Mouse (Mus musculus) G1E (cell line): ENCODE data around the gene Lipe.

Experiments used
- CTCF ChIP-seq: IDR thresholded peaks from 2 replicates; pipeline ENCODE4 v1.5.1; 2012; ENCODE audit warnings: low read depth, low read length, inconsistent platforms, mixed read lengths
- GATA1 ChIP-seq: IDR thresholded peaks from 2 replicates; pipeline ENCODE4 v1.6.1; 2012; ENCODE audit warnings: borderline replicate concordance, low read length, inconsistent platforms, mixed read lengths
- POLR2AphosphoS5 ChIP-seq: IDR thresholded peaks from 2 replicates; pipeline ENCODE4 v1.6.1; 2012; ENCODE audit warnings: low read depth, low read length, inconsistent platforms; ENCODE audit not compliant: insufficient replicate concordance
- TAL1 ChIP-seq: conservative IDR thresholded peaks from 2 replicates; pipeline ENCODE4 v1.6.1; 2012; ENCODE audit warnings: low read depth, low read length, inconsistent platforms, mixed read lengths

GRCm38 (mm10) chr7:25433007-25433541 lies 34.6 kb upstream of the Lipe start:
- TF ChIP-seq CTCF = no peak
- TF ChIP-seq GATA1 = no peak
- no peak for TF ChIP-seq TAL1
- TF ChIP-seq POLR2AphosphoS5 = no peak
